Mouse (Mus musculus) heart, embryonic 12.5 days (tissue): ENCODE results near the gene Ssh2. TPM values are rescaled to one million over a fixed set of nuclear protein-coding genes. Genes with fewer than 3 reads are reported as not detected.

ENCODE experiments used
- polyA plus RNA-seq: library from polyadenylated mRNA; unstranded; fragments of >200 nt; fragmentation: Nextera tagmentation; extraction: Ambion mirVana; gene quantifications from 2 replicates; pipeline ENCODE4 v1.2.1, GENCODE M21; 2016

Gene Ssh2
- polyA plus RNA-seq, 1 experiment from 2014 or later, result 29.8 TPM

Other genes starting within 250 kb of the Ssh2 start
- gene Slc6a4, start 217.7 kb upstream of the Ssh2 start, polyA plus RNA-seq, result 1.3 and 1.6 TPM in 2 replicates
- 42.9 and 52.8 TPM in 2 replicates for gene Nsrp1, start 137.9 kb upstream of the Ssh2 start, polyA plus RNA-seq
- gene Efcab5, start 27.3 kb upstream of the Ssh2 start, polyA plus RNA-seq, result 0.11 and 0.54 TPM in 2 replicates
- 30.1 and 32.0 TPM in 2 replicates for gene Coro6, start 246.1 kb downstream of the Ssh2 start, polyA plus RNA-seq